Mouse (Mus musculus): ENCODE results near the gene Scarf2. TPM values are rescaled to one million over a fixed set of nuclear protein-coding genes. Genes with fewer than 3 reads are reported as not detected.
A peak's percentile ranks its signal among the peaks of the same experiment; 100 is the strongest.

The Scarf2 gene
- total RNA-seq, 2 experiments from 2014 or later: 3.5 to 3.6 TPM

DNA sequence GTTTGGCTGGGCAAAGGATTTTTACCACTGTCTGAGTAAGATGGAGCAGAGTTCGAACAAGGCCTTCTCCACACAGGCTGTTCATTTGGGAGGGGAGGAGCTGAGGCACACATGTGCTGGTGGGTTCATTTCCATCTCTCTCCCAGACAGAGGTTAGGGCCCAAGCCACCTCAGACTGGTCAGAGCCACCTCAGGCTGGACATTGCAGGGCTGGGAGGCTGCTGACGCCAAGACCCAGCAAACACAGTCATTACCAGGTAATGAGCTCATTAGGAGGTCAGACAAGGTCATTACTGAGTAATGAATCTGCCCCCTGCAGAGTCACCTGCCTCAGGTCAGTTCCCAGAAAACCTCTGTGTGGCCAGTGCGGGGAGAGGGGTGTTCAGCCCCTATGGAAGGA lies 31.8 kb downstream of the Scarf2 start:
- no peak for DNase-seq (ENCODE audit: low spot score in 2 of 2)

- DNase-seq (ENCODE audit: low spot score in 2 of 2): no peak
Measured at GRCm38 (mm10) chr16:17830385-17831178, 33.5 kb downstream of the Scarf2 start.

DNA sequence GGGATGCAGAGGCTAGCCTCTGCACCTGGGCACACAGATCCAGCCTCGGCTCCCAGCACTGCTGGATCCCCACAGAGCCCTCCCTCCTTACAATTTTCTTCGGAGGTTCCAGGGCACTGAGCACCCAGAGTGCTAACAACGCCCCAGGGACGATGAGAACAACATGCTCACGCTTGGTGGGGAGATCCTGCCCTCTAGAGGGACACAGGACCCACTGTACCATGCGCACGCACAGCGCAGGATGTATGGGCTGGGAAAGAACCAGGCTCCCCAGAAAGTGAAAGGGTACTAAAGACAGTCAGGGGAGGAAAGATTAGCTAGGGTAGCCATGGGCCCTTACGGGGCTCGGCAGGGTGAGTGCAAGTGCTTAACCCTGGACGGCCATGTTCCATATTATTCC lies 34.7 kb downstream of the Scarf2 start:
- DNase-seq (ENCODE audit: low spot score in 2 of 2): no peak

GRCm38 (mm10) chr16:17832821-17833220 lies 35.7 kb downstream of the Scarf2 start, which contains the start of gene B830017H08Rik:
Gene B830017H08Rik (plus strand): TSS chr16:17833121.
- no peak for DNase-seq (ENCODE audit: low spot score in 2 of 2)

DNA sequence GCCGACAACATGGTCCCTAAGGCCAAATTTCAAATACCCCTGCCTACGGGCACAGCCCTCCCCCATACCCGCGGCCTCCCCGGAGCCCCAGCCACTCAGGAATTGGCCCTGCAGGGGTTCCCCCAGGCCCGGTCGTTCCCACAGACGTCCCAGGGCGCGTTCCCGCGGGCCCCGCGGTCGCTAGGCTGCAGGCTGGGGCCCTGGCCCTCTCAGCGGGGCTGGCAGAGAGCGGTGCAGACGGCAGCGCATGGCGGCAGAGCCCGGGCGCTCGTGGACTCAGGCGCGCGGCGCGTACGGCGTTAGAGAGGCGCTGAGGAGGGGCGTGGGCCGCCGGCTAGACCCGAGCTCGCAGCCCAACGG lies 36.2 kb downstream of the Scarf2 start:
- peak; percentile 43 to 61 for DNase-seq (ENCODE audit: low spot score in 2 of 2)

- DNase-seq (ENCODE audit: low spot score in 2 of 2): peak; percentile 47 to 73
Measured at GRCm38 (mm10) chr16:17833681-17834399, 36.8 kb downstream of the Scarf2 start.

DNA sequence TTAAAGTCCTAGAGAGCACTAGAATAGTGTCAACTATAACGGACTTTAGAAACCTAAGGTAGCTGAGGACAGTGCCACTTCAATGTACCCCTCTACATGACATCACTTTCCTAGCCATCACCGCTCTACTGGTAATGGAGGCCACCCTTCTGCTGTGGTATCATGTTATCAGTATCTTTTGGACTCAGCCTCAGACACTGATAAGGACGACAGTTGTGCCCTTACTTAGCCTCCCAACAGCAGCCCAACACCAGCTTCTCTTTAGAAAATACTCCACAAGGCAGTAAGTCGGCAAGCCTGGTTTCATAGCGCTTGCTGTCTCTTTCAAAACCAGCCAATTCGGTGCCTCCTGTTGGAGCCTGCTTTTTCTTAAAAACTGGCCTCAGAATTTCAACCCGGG lies 37.5 kb downstream of the Scarf2 start:
- DNase-seq (ENCODE audit: low spot score in 2 of 2): no peak

DNA sequence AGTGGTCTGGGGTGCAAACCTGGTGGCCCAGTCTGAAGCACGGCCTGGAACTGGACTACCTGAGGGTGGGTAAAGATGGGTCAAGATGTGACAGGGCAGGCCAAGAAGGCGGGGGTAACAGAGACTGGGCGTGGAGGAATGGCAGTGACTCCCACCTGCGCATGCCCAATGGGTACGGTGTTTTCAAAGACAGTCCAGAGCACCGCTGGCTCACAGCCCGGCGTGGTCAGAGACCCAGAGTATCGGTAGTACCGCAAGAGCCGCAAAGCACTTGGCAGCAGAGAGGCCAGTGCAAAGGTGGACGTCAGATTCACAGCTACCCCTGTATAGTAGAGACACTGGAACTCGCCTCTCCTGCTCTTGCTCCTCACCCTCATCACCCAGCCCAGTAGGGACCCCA lies 38.4 kb downstream of the Scarf2 start:
- no peak for DNase-seq (ENCODE audit: low spot score in 2 of 2)

DNA sequence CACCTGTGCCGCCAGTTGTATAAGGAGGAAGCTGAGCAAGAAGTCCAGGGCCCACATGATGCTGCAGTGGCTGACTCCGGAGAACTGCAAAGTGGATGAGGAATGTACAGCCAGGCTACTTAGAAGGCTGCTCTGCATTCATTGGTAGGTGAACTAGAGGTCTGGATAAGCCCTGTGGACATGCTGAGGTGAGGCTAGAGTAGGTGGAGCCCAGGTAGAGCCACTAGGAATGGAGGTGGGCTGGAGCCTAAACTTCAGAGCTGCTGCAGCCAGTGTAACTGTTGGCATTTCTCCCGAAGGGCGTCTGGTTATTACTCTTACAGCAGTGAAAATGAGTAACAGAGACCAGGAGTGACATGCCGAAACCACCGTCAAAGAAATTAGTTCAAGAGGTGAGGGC lies 41.0 kb downstream of the Scarf2 start, which contains the start of gene Car15:
Gene Car15 (minus strand): TSS at position 314 of the 400 bp plus-strand sequence.
- DNase-seq (ENCODE audit: low spot score in 2 of 2): no peak

DNA sequence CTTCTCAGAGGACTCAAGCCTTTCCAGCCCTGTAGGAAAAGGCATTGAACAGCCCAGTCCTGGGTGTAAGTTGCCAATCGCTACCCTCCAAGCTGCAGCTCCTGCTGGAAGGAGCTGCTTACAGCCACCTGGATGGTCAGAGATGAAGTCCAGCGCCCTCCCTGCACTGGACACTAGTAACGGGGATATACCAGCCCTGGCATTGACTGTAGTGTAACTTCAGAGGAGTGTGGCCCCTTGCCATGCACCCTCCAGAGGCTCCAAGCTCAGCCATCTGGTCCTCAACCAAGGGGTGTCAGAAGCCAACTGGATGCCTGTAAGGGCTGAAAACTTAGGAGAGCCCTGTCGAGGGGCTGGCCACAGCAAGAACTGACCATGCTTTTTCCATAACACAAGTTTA lies 42.9 kb downstream of the Scarf2 start:
- no peak for DNase-seq (ENCODE audit: low spot score in 2 of 2)

GRCm38 (mm10) chr16:17842437-17842836 lies 45.4 kb downstream of the Scarf2 start:
- DNase-seq (ENCODE audit: low spot score in 2 of 2): no peak

- DNase-seq (ENCODE audit: low spot score in 2 of 2): no peak
Measured at GRCm38 (mm10) chr16:17843701-17844365, 46.8 kb downstream of the Scarf2 start.

GRCm38 (mm10) chr16:17848431-17848830 lies 51.3 kb downstream of the Scarf2 start:
- no peak for DNase-seq (ENCODE audit: low spot score in 2 of 2)

GRCm38 (mm10) chr16:17848928-17849327 lies 51.8 kb downstream of the Scarf2 start:
- DNase-seq (ENCODE audit: low spot score in 2 of 2): peak; percentile 42 to 66

DNA sequence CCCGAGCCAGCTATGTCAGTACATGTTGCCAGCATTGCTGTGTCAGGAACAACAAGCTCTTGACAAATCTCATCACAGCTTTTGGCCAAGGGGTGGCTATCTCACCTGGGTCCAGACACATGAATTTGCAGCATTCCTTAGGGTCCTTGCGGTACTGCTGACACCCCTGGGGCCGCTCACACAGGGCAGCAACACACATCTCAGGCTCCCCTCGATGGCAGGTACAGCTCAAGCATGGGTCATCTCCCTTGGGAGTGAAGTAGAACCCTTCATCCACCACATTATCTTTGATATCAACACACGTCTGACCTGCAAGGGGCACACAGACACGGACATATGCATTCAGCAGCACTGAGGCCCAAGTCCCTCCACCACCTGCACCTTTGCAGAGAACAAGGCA lies 52.4 kb downstream of the Scarf2 start:
- DNase-seq (ENCODE audit: low spot score in 2 of 2): no peak

DNA sequence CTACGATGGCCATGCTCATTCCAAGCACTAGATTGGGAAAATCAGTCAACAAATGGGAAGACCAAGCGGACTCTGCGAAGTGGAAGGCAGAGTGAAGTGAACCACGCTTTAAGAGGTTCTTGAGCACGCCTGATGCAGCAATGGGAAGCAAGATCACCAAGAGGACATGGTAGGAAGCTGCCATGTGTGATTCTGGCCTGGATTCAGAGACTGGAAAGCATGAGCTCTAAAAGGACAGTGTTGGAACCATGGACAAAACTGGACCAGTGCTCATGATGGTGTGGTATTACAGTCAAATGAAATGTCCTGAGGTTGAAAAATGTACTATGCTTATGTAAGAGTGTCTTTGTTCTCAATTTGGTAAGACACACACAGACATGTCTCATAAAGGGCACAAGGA lies 54.2 kb downstream of the Scarf2 start:
- no peak for DNase-seq (ENCODE audit: low spot score in 2 of 2)

DNA sequence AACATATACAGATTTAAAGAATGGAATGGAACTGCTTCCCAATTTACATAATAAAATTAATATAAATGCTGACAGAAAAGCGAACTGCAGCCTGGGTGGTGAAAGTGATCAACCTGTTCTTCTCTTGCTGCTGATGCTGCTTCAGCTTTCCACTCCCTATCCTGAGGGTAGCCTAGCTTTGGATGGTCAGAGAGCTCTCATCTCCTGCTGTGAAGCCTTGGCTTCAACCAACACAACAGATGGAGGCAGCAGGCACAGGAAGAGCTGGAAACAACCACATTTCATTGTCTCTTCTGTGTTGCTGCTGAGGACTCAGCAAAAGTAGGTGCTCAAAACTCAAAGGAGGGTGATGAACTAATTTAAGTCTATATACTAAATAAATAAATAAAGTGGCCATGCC lies 54.8 kb downstream of the Scarf2 start:
- no peak for DNase-seq (ENCODE audit: low spot score in 2 of 2)

DNA sequence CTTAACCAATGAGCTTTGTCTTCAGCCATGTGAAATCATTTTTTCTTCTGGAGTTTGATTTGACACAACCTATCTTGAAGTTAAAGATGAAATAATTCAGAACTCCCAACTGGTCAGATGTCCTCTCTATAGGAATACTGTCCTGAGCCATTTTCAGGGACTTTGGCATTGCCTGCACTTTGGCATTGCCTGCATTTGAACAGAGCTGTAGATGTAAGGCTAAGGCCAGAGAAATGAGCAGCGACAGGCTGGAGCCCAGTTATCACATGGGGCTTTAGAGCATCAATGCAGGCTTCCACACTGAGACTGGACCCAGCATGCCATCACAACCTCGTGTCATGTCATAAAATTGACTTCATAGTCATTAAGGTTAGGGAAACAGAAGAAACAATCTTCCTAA lies 56.2 kb downstream of the Scarf2 start:
- DNase-seq (ENCODE audit: low spot score in 2 of 2): no peak

GRCm38 (mm10) chr16:17857157-17857556 lies 60.1 kb downstream of the Scarf2 start:
- no peak for DNase-seq (ENCODE audit: low spot score in 2 of 2)

Data from left cerebral cortex, adult 18-20 months (tissue).